Mouse (Mus musculus): Measurements from ENCODE around the gene Amy2a3. TPM values are rescaled to one million over a fixed set of nuclear protein-coding genes. Genes with fewer than 3 reads are reported as not detected.

Amy2a3 gene
- polyA plus RNA-seq, 2 experiments, result 0.05 to 0.11 TPM

Other genes starting within 250 kb of the Amy2a3 start
- 0.05 TPM in 1 of 2 replicates, not detected in the other for gene Amy2a5, start 65.2 kb downstream of the Amy2a3 start, polyA plus RNA-seq (2012; rRNA removed)
- gene Amy2a5, start 65.2 kb downstream of the Amy2a3 start, polyA plus RNA-seq (2014; fragmentation: Nextera tagmentation; extraction: Ambion mirVana), result 0.18 and 0.47 TPM in 2 replicates
- 0.05 and 0.09 TPM in 2 replicates for gene Amy2a4, start 32.6 kb downstream of the Amy2a3 start, polyA plus RNA-seq (2012; rRNA removed)
- gene Amy2a4, start 32.6 kb downstream of the Amy2a3 start, polyA plus RNA-seq (2014; fragmentation: Nextera tagmentation; extraction: Ambion mirVana), result 0.11 TPM in 1 of 2 replicates, not detected in the other
- gene Amy2a2, start 32.6 kb upstream of the Amy2a3 start, polyA plus RNA-seq (2012; rRNA removed), result 0.05 and 0.09 TPM in 2 replicates
- gene Amy2a2, start 32.6 kb upstream of the Amy2a3 start, polyA plus RNA-seq (2014; fragmentation: Nextera tagmentation; extraction: Ambion mirVana), result 0.11 TPM in 1 of 2 replicates, not detected in the other
- gene Amy2a1, start 208.4 kb upstream of the Amy2a3 start, polyA plus RNA-seq (2012; rRNA removed), result not detected in 2 replicates
- gene Amy2a1, start 208.4 kb upstream of the Amy2a3 start, polyA plus RNA-seq (2014; fragmentation: Nextera tagmentation; extraction: Ambion mirVana), result not detected in 2 replicates